Mouse (Mus musculus) megakaryocyte-erythroid progenitor cell, adult 5-6 weeks (primary cell): ENCODE data around the gene Taar7d. TPM values are rescaled to one million over a fixed set of nuclear protein-coding genes. Genes with fewer than 3 reads are reported as not detected.
A peak's percentile ranks its signal among the peaks of the same experiment; 100 is the strongest.
"Not testable (repeated sequence)": the region's sequence is repeated elsewhere in the genome, so short reads cannot be mapped to it uniquely, and the experiment has no call there.

ENCODE experiments used
- ATAC-seq: replicated peaks from 2 replicates; pipeline ENCODE4 v1.8.0; 2016; ENCODE audit warnings: mild to moderate bottlenecking, inconsistent platforms; ENCODE audit not compliant: severe bottlenecking, poor library complexity, low FRiP score, low TSS enrichment
- total RNA-seq, 2 experiments: library from RNA; stranded (forward) in 1 of 2; stranded (reverse) in 1 of 2; fragments of 200-1000, 215-1000 nt in 1 of 2; fragments of >200 nt in 1 of 2; fragmentation: Nextera tagmentation in 1 of 2; gene quantifications; 2 replicates each; pipeline ENCODE4 v1.2.3; 2014 to 2017

Taar7d gene
- total RNA-seq (2014; fragmentation: Nextera tagmentation) = not detected in 2 replicates
- total RNA-seq (2017) = not detected in 2 replicates

DNA sequence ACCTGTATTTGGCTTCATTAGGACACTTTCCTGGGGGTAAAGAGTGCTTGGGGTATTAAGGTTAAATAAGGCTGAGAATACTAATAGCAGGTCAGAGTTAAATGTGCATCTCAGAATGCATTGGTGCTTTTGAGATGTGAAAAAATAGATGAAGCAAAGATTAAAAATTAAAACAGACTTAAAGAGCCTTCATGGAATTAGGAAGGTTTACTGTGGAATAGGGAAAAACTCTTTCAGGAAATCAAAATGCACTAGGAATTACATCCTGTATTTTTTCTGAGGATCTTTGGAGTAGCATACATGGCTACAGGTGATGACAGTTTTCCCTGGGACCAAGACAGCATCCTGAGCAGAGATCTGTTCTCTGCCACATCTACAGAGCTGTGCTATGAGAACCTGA is at the start of gene Taar7d:
Gene Taar7d, plus strand, starts transcription at position 301 of the 400 bp plus-strand sequence.
- no peak for ATAC-seq

DNA sequence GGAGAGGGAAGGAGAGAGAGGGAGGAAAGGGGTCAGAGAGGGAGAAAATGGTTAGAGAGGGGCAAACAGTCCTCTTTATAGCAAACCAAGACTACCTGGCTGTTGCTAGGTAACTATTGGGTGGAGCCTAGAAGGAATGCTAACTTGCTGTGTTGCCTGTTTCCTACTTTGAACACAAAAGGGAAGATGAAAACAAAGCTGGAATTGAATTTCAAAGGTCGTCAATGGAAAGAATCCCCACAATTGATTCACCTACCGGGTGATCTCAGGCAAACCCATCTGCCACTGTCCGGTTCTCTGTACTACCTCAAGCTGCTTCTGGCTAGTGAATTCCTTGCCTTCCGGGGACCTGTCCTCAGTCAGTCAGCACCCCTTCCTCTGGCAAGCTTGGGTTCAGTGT is 49.1 kb upstream of the Taar7d start:
- ATAC-seq = no peak

DNA sequence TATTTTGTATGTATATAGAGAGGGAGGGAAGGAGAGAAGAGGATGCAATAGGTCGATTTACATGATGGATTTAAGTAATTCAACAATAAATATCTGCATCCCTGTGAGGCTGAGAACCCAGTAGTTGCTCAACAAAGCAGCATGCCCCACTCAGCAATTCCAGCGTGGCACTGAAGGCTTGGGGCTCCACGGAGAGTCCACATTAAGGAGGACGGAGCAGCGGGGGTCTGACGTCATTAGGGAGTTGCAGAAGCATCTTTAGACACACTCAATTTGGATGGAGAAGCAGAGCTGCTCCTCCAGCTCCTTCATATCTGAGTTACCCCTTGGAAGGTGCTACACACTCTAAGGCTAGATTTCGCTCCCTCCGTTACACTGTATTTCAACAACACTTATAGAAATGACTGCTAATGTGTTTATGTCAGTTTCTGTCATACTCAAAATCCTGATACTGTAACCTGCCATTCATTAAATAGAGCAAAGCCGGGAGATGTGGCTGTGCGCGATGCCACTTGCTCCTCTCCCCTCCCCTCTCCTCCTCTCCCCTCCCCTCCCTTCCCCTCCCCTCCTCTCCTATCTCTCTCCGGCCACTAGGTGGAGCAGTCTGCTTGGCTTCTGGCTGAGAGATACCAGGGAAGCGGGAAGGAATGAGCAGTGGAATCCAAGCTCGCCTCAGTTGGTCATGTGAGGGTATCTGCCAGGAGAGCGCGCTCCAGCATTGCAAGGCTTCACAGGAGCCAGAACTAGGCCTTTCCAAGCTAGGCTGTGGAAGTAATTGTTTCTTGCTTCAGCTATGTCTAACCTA is 47.9 kb upstream of the Taar7d start:
- ATAC-seq = peak; percentile 96

DNA sequence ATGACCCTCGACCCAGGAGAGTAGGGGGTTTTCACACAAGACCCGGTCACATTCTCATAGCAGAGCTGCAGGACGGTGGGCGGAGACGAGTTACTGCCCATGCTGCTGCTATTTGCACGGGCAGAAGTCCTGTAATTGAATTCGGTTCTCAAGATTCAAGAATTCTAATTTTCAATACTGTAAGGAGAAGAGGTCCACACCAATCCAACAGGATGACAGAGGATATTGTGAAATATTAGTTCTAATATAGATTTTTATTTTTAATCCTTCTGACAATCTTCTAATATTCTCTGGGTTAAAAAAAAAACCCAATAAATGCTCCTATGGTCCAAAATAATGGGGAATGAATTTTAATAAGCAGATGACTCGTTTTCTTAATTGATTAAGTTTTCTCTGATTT is 41.5 kb upstream of the Taar7d start, which contains the start of gene Taar6:
Gene Taar6, minus strand, starts transcription at position 101 of the 400 bp plus-strand sequence.
- ATAC-seq = no peak

DNA sequence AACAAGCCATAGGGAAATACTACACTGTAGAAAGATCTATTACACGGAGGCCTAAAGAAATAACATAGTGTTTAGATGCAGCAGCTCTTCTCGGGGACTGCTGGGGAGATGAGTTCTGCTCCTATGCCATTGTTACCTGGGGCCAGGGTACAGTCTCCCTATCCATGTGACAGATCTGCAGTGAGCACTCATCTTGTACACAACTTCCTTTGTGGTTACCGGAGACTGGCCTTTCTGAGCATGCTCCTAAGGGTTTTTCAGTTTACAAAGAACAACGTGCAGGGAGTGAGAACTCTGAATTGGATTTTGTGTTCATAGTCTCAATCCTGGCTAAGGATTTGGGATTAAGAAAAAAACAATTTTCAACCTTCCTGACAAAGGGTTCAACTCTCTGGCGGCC is 40.6 kb upstream of the Taar7d start:
- no peak for ATAC-seq

DNA sequence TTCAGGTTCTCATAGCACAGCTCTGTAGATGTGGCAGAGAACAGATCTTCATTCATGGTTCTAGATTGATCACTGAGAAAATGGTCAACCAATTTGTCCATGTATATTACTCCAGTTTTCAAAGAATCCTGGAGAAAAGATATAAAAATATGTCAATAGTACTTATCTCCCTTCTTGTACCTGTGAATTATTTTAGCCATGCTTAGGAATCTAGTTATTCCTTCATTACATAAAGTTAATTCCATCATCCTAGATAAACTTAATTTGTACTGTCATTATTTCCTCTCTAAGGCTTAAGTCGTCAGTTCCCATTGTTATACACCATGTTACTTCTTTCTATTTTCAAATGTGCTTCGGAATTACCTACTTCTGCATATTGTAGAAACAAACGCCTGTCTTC is 33.6 kb upstream of the Taar7d start, which contains the start of gene Taar7a:
Gene Taar7a, minus strand, starts transcription at position 101 of the 400 bp plus-strand sequence.
- no peak for ATAC-seq

DNA sequence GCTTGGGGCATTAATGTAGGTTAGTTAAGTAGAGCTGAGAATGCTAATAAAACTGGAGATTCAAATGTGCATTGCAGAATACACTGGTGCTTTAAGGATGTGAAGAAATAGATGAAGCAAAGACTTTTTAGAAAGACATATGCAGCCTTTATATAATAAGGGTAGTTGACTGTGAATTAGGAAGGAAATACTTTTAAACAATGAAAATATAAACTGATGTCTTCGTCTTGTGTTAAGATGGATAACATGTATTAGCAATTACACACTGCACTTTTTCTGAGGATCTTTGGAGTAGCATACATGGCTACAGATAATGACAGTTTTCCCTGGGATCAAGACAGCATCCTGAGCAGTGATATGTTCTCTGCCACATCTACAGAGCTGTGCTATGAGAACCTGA is 27.4 kb upstream of the Taar7d start, which contains the start of gene Taar7b:
Gene Taar7b, plus strand, starts transcription at position 301 of the 400 bp plus-strand sequence.
- ATAC-seq = no peak

DNA sequence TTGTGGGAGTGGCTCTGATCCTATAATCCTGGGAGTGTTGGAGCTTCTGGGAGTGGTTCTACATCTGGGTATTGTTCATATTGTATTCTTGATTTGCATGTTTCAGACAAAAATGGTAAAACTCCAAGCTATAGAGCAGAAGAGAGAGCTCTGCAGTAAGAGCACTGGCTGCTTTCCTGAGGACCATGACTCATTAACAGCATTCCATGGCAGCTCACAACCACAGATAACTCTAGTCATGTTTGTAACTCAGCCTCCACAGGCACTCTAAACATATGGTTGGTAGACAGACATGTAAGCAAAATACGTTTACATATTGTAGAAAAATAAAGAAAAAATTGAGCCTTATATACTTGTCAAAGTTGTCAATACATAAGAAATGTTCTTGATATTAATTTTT is 20.6 kb upstream of the Taar7d start:
- ATAC-seq = no peak

DNA sequence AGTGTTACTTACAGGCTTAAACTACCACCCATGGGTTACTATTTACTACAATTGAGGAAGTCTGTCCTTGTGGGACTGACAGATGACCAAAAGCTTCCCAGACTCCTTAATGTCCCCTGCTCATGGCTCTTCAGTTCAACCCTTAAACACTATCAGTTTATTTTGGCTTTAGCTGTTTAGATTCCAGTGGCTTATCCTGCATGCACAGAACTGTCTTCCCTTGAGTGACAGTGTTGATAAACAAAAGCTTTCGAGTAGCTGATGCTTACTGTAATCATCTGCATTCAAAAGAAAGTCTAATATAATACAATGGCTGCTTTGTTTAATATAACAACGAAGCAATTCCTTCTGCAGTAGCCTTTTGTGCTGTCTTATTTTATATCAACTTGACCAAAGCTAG is 20.0 kb upstream of the Taar7d start:
- ATAC-seq = peak; percentile 97

DNA sequence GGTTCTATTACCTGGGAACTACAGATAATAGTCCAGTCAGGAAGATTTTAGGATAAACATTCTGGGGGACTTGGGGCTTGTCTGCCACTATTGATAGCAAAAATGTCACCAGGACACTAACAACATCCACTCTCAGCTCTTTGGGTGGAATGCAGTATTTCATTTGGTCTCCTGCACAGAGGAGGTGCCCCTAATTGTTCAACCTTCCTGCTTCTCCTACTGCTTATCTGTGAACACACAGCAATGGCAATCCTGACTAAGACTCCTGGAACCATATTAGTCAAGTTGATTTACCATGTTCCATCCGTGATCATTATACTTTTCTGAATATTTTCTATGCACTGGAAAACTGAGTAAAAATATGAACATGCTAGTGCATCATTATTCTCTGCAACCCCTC is 18.9 kb upstream of the Taar7d start:
- ATAC-seq = peak; percentile 50

DNA sequence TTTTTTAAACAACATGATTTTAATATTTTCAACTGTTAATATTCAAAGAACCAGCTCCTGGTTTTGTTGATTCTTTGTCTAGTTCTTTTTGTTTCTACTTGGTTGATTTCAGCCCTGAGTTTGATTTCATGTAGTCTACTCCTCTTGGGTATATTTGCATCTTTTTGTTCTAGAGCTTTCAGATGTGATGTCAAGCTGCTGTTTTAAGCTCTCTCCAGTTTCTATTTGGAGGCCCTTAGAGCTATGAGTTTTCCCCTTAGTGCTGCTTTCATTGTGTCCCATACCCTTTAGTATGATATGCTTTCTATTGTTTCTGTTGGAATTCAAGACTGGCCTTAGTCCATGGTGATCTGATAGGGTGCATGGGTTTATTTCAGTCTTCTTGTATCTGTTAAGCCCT is 4.3 kb downstream of the Taar7d start:
- ATAC-seq = no peak

DNA sequence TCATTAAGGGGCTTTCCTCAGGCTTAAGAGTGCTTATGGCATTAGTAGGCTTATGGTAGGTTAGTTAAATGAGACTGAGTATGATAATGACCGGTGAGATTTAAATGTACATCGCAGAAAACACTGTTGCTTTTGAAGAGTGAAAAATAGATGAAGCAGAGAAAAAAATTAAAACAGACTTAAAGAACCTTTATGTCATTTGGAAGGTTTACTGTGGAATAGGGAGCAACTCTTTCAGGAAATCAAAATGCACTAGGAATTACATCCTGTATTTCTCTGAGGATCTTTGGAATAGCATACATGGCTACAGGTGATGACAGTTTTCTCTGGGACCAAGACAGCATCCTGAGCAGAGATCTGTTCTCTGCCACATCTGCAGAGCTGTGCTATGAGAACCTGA is 10.3 kb downstream of the Taar7d start, which contains the start of gene Taar7e:
Gene Taar7e, plus strand, starts transcription at position 301 of the 400 bp plus-strand sequence.
- ATAC-seq = no peak

DNA sequence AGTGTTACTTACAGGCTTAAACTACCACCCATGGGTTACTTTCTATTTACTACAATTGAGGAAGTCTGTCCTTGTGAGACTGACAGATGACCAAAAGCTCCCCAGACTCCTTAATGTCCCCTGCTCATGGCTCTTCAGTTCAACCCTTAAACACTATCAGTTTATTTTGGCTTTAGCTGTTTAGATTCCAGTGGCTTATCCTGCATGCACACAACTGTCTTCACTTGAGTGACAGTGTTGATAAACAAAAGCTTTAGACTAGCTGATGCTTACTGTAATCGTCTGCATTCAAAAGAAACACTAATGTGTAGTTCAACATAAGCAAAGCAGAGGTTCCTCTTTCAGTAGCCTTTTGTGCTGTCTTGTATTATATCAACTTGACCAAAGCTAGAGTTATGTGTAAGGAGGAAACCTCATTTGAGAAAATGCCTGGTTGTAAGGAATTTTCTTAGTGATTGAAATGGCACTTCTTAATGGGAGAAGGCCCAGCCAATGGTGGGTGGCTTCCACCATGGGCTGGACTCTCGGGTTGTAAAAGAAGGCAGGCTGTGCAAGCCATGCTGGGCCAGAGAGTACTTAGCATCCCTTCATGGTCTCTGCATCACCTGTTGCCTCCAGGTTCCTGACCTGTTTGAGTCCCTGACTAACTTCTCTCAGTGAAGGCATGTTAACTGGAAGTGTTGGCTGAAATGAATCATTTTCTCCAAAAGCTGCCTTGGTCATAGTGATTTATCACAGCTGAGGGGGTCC is 13.3 kb downstream of the Taar7d start:
- peak; percentile 98 for ATAC-seq

DNA sequence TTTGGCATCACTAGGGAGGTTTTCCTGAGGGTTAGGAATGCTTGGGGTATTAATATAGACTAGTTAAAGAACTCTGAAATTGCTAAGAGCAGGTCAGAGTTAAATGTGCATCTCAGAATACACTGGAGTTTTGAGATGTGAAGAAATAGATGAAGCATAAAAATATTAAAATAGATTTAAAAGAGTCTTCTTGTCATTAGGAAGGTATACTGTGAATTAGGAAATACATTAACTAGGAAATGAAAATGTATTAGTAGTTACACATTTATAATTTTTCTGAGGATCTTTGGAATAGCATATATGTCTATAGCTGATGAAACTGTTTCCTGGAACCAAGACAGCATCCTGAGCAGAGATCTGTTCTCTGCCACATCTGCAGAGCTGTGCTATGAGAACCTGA is 22.2 kb downstream of the Taar7d start, which contains the start of gene Taar7f:
Gene Taar7f, plus strand, starts transcription at position 301 of the 400 bp plus-strand sequence.
- no peak for ATAC-seq

DNA sequence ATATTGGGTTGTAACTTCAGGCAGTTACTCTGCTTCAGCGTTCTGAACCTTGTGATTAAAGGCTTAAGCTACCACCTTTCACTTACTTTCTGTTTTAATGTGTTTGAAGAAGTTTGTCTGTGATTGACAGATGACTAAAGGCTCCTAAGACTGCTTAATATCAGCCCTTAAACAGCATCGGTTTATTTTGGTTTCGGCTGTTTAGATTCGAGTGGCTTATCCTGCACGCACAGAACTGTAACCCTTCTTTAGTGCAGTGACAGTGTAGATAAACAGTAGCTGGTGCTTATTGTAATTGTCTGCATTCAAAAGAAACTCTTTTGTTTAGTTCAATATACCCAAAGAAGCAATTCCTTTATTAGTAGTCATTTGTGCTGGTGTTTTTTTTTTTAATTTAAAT is 25.0 kb downstream of the Taar7d start:
- peak; percentile 98 for ATAC-seq

DNA sequence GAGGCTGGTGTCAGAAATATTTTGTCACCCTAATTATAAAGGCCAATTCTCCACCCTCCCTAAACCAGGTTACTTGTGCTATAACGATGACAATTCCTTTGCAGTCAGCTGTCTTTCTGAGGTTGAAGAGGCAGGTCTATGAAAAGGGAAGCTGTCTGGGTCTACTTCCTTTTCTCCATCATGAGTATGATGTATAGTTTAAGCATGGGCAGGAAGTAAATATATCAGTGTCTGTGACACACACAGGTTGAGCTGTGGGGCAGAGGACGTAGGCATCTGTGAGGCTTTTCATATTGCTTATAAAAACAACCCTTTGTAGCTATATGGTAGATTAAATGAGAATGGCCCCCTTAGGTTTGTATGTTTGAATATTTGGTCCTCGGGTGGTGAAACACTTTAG is 32.0 kb downstream of the Taar7d start:
- ATAC-seq = no peak

DNA sequence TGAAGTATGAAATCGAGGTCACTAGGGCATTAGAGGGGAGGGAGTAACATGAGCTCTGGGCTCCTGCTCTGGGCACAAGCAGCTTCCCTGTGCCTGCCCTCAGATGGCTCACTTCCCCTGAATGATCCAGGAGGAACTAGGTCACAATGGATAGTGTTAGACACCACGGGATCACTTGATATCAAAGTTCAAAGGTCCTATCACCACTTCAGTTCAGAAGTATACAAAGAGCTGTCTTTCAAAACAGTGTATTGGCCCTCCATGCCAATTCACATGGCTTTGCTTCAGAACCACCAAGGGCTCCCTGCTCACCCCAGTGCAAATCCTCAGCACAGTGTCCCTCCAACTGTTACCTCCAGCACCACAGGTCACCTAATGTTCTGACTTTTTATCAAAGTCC is 47.7 kb downstream of the Taar7d start:
- ATAC-seq = not testable (repeated sequence)

DNA sequence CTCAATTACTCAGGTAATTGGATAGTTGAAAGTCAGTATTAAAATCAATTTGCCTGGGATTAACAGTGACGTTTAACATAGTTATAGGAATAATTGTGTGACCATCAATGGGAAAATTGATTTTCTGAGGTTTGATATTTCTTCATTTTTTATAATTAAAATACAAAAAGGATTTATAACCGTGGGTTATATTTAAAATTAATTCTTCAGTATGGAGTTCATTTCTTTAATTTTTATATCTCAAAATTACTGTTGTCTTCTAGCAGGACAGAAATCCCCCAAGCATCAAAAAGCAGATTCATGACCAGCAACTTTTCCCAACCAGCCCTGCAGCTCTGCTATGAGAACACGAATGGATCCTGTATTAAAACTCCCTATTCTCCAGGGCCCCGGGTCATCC is 49.2 kb downstream of the Taar7d start, which contains the start of gene Taar8a:
Gene Taar8a, plus strand, starts transcription at position 301 of the 400 bp plus-strand sequence.
- ATAC-seq = not testable (repeated sequence)
